Mouse (Mus musculus): ENCODE results near the gene Aanat. TPM values are rescaled to one million over a fixed set of nuclear protein-coding genes. Genes with fewer than 3 reads are reported as not detected.

Gene Aanat
- not detected in 2 replicates for polyA plus RNA-seq (2016; fragmentation: Nextera tagmentation; extraction: Ambion mirVana)

DNA sequence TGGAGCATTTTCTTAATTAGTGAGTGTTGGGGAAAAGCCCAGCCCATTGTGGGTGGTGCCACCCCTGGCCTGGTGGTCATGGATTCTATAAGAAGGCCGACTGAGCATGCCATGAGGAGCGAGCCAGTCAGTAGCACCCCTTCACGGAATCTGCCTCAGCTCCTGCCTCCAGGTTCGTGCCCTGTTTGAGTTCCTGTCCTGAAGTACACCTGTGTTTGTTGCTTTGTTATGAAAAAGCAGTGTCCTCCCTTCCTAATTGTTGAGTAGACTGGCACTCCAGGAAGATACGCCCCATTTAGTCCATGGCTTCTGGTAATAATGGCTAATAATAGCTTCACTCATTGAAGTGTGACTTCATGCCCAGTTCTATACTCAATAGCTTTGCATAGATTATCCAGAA is at the start of gene Aanat:
Gene Aanat, plus strand, starts transcription at position 123 of the 400 bp plus-strand sequence.
- Histone ChIP-seq H3K27me3 (0 out of 2 replicates have a peak, but pooled peaks cover 8% of the 10 kb centered on the region), H3K9me3 (no peaks in the 10 kb centered on the region), H3K4me2 (replicated peaks) (peak within 1 kb of the TSS; percentile 10; the same call in 1 of the 2 replicates), H3K9ac (no peak within 1 kb of the TSS), H3K36me3 (no peaks in the 10 kb centered on the region), H3K4me3 (no peak within 1 kb of the TSS), H3K27ac (no peak within 1 kb of the TSS), H3K4me1 (peaks cover 11% of the 10 kb centered on the region; the same call in 1 of the 2 replicates)
- 58% methylated on average over 5 of the region's 5 CpGs for WGBS
- ATAC-seq (ENCODE audit: insufficient number of reproducible peaks, insufficient read depth, low FRiP score, low TSS enrichment) = no peak

GRCm38 (mm10) chr11:116536685-116537084 is 49.5 kb upstream of the Aanat start:
- Histone ChIP-seq H3K9ac (no peak overlapping the region), H3K4me3 (no peak overlapping the region), H3K27me3 (peaks cover 32% of the 10 kb centered on the region), H3K4me1 (peaks cover 19% of the 10 kb centered on the region), H3K36me3 (peaks cover 51% of the 10 kb centered on the region), H3K9me3 (no peaks in the 10 kb centered on the region), H3K4me2 (replicated peaks) (no peak overlapping the region), H3K27ac (no peak overlapping the region)
- 89% methylated on average over 7 of the region's 7 CpGs for WGBS
- ATAC-seq (ENCODE audit: insufficient number of reproducible peaks, insufficient read depth, low FRiP score, low TSS enrichment) = no peak

DNA sequence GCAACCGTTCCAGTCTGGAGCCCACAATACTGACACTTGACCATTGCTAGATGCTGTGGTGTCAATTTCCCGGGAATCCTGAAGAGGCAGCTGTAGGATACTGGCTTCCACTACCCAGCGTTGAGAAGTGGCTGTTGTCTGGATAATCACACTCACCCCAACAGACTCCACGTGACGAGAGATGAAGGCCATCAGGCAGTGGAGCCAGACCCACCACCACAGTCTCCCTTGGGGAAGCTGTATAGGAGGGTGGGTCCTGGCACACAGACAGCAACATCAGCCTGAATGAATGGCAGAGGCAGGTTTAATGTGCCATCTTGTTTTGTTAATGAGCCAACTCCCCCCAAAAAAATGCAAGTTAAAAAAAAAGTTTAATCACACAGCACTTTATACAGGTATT is 48.8 kb upstream of the Aanat start:
- H3K4me3 ChIP-seq = no peak overlapping the region
- H3K4me1 ChIP-seq = peaks cover 12% of the 10 kb centered on the region
- no peak overlapping the region for H3K4me2 ChIP-seq (replicated peaks)
- no peak overlapping the region for H3K27ac ChIP-seq
- H3K9me3 ChIP-seq = no peaks in the 10 kb centered on the region
- H3K36me3 ChIP-seq = peaks cover 58% of the 10 kb centered on the region
- no peak overlapping the region for H3K9ac ChIP-seq
- H3K27me3 ChIP-seq = peaks cover 25% of the 10 kb centered on the region
- WGBS = 79% methylated on average over 5 of the region's 5 CpGs
- ATAC-seq (ENCODE audit: insufficient number of reproducible peaks, insufficient read depth, low FRiP score, low TSS enrichment) = no peak

DNA sequence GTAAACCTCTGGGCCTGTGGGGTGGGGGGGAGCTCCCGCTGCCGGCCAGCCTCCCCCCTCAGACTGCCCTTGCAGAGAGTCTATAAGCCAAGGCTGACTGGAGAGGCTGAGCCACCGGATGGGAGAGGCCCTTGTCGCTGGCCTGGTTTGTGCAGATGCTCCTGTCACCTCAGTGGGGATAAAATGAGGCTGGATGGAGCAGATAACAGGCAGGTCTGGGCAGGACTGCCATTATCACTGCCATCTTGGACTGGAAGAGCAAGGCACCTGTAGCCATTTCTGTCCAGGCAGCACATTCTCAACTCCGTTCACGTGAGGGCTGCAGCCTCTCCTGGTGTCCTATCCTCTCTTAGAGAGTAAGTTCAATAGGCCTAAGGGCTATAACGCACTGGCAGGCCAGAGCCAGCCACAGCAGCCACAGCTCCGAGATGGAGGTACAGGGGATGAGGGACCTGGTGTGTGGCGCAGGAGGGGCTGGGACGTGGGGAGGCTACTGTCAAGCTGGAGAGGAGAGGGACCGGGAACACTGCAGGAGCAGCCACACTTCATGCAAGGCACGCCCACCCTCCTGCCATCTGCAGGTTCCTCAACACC is 48.0 kb upstream of the Aanat start:
- H3K4me1 ChIP-seq = peaks cover 8% of the 10 kb centered on the region
- no peak overlapping the region for H3K9ac ChIP-seq
- H3K9me3 ChIP-seq = no peaks in the 10 kb centered on the region
- no peak overlapping the region for H3K27ac ChIP-seq
- WGBS = 67% methylated on average over 12 of the region's 12 CpGs
- peaks cover 17% of the 10 kb centered on the region for H3K27me3 ChIP-seq
- no peak overlapping the region for H3K4me3 ChIP-seq
- H3K4me2 ChIP-seq (replicated peaks) = no peak overlapping the region
- ATAC-seq (ENCODE audit: insufficient number of reproducible peaks, insufficient read depth, low FRiP score, low TSS enrichment) = no peak
- H3K36me3 ChIP-seq = peaks cover 67% of the 10 kb centered on the region

DNA sequence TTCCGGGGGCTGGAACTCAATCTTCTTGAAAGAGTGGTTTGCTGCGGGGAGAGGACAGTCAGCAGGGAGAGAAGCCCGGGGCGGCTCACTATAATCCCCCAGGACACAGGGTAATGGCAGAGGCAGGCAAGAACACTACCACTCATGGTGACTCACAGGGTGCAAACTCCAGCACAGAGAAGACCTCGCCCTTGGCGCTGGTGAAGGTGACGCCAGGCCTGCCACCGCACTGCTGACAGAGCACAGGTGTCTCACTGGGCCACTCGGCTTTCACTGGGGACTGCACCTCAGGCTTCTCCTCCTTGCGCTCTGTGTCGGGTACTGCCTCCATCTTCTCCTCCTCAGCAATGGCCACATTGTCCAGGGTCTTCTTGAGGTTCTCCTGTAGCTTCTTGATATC is 45.0 kb upstream of the Aanat start:
- H3K9me3 ChIP-seq = no peaks in the 10 kb centered on the region
- no peak overlapping the region for H3K9ac ChIP-seq
- H3K4me2 ChIP-seq (replicated peaks) = no peak overlapping the region
- WGBS = 95% methylated on average over 11 of the region's 11 CpGs
- H3K36me3 ChIP-seq = peaks cover 92% of the 10 kb centered on the region
- no peaks in the 10 kb centered on the region for H3K27me3 ChIP-seq
- ATAC-seq (ENCODE audit: insufficient number of reproducible peaks, insufficient read depth, low FRiP score, low TSS enrichment) = no peak
- no peak overlapping the region for H3K4me3 ChIP-seq
- no peak overlapping the region for H3K27ac ChIP-seq
- H3K4me1 ChIP-seq = no peaks in the 10 kb centered on the region

DNA sequence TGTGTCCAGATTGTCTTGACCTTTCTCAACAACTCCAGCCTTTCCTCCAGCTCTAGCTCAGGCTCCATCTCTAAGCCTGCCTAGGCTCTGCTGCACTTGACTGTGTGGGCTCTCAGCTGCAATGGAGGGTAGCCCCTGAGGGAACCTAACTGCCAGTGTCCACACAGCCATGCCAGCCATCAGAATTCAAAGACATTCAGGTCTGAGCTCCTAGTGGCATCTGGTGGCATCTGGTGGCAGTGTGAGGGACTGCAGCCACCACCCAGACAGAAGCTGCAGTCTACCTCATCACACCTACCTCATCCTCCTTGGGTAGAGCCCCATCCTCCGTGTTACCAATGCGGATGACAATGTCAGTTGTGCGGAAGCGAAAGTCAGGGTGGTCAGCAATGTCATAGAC is 43.1 kb upstream of the Aanat start:
- Histone ChIP-seq H3K27ac (no peak overlapping the region), H3K9ac (no peak overlapping the region), H3K36me3 (peaks cover 93% of the 10 kb centered on the region), H3K27me3 (no peaks in the 10 kb centered on the region), H3K4me2 (replicated peaks) (no peak overlapping the region), H3K4me3 (no peak overlapping the region), H3K9me3 (no peaks in the 10 kb centered on the region), H3K4me1 (no peaks in the 10 kb centered on the region)
- WGBS = 91% methylated on average over 4 of the region's 4 CpGs
- ATAC-seq (ENCODE audit: insufficient number of reproducible peaks, insufficient read depth, low FRiP score, low TSS enrichment) = no peak

- Histone ChIP-seq H3K36me3 (peaks cover 57% of the 10 kb centered on the region), H3K9me3 (no peaks in the 10 kb centered on the region), H3K4me1 (peaks cover 22% of the 10 kb centered on the region), H3K4me2 (replicated peaks) (no peak overlapping the region), H3K27ac (no peak overlapping the region), H3K27me3 (no peaks in the 10 kb centered on the region), H3K4me3 (no peak overlapping the region), H3K9ac (no peak overlapping the region)
- WGBS = 90% methylated on average over 17 of the region's 17 CpGs
- ATAC-seq (ENCODE audit: insufficient number of reproducible peaks, insufficient read depth, low FRiP score, low TSS enrichment) = no peak
Observed at GRCm38 (mm10) chr11:116547296-116548060, 38.8 kb upstream of the Aanat start.

DNA sequence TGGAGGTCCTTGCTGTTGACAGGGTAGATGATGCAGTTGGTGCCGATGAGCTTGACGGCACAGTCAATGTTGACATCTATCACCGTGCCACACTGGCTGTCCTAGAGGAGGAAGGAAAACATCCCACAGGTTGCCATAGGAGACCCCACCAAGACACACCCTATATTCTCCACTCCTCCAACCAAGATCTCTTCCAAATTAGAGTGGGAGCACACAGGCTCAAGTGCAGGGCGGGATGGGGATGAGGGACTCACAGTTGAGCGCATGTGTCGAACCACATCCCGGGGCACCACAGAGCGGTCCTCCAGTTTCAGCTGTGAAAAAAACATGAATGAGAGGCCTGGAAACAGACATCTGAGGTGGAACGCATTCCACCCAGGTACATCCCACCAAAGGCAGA is 37.5 kb upstream of the Aanat start:
- Histone ChIP-seq H3K36me3 (peaks cover 44% of the 10 kb centered on the region), H3K4me1 (peaks cover 22% of the 10 kb centered on the region), H3K27ac (no peak overlapping the region), H3K9ac (no peak overlapping the region), H3K4me2 (replicated peaks) (no peak overlapping the region), H3K27me3 (no peaks in the 10 kb centered on the region), H3K4me3 (no peak overlapping the region), H3K9me3 (no peaks in the 10 kb centered on the region)
- no peak for ATAC-seq (ENCODE audit: insufficient number of reproducible peaks, insufficient read depth, low FRiP score, low TSS enrichment)
- 96% methylated on average over 9 of the region's 9 CpGs for WGBS

- ATAC-seq (ENCODE audit: insufficient number of reproducible peaks, insufficient read depth, low FRiP score, low TSS enrichment) = no peak
- no peak overlapping the region for H3K27ac ChIP-seq
- no peaks in the 10 kb centered on the region for H3K27me3 ChIP-seq
- WGBS = 82% methylated on average over 11 of the region's 11 CpGs
- H3K36me3 ChIP-seq = peaks cover 37% of the 10 kb centered on the region
- no peak overlapping the region for H3K9ac ChIP-seq
- no peaks in the 10 kb centered on the region for H3K9me3 ChIP-seq
- H3K4me1 ChIP-seq = peaks cover 22% of the 10 kb centered on the region
- no peak overlapping the region for H3K4me2 ChIP-seq (replicated peaks)
- H3K4me3 ChIP-seq = no peak overlapping the region
Observed at GRCm38 (mm10) chr11:116549273-116550038, 36.8 kb upstream of the Aanat start.

GRCm38 (mm10) chr11:116550748-116551147 is 35.5 kb upstream of the Aanat start:
- no peak overlapping the region for H3K4me3 ChIP-seq
- 50% methylated on average over 7 of the region's 7 CpGs for WGBS
- no peak for ATAC-seq (ENCODE audit: insufficient number of reproducible peaks, insufficient read depth, low FRiP score, low TSS enrichment)
- H3K27ac ChIP-seq = peak overlapping the region; percentile 55; the same call in 1 of the 2 replicates
- H3K4me1 ChIP-seq = peaks cover 22% of the 10 kb centered on the region
- H3K9ac ChIP-seq = no peak overlapping the region
- peaks cover 24% of the 10 kb centered on the region for H3K36me3 ChIP-seq
- H3K27me3 ChIP-seq = no peaks in the 10 kb centered on the region
- H3K4me2 ChIP-seq (replicated peaks) = no peak overlapping the region
- no peaks in the 10 kb centered on the region for H3K9me3 ChIP-seq

- Histone ChIP-seq H3K36me3 (peaks cover 12% of the 10 kb centered on the region; the same call in 1 of the 2 replicates), H3K4me1 (peaks cover 28% of the 10 kb centered on the region), H3K27ac (no peak overlapping the region), H3K9ac (no peak overlapping the region), H3K27me3 (no peaks in the 10 kb centered on the region), H3K9me3 (no peaks in the 10 kb centered on the region), H3K4me3 (no peak overlapping the region), H3K4me2 (replicated peaks) (no peak overlapping the region)
- ATAC-seq (ENCODE audit: insufficient number of reproducible peaks, insufficient read depth, low FRiP score, low TSS enrichment) = no peak
- WGBS = 87% methylated on average over 1 of the region's 1 CpGs
Observed at GRCm38 (mm10) chr11:116552194-116552593, 34.0 kb upstream of the Aanat start.

All from embryonic facial prominence, embryonic 12.5 days (tissue).